Mouse (Mus musculus) hindbrain, embryonic 15.5 days (tissue): Measurements from ENCODE around the gene Syngr1. TPM values are rescaled to one million over a fixed set of nuclear protein-coding genes. Genes with fewer than 3 reads are reported as not detected.

Source experiments
- ATAC-seq: fragments of 200-750 bp; cut with Nextera tagmentation; 2 replicates; pipeline ENCODE4 v1.8.0; 2017; ENCODE audit warnings: low read depth, moderate number of reproducible peaks, moderate TSS enrichment; ENCODE audit not compliant: low FRiP score
- H3K27ac ChIP-seq: fragments of 300-500 bp; sonication (generic); replicated peaks from 2 replicates; pipeline ENCODE4 v1.5.1; 2015; ENCODE audit warnings: mild to moderate bottlenecking, inconsistent platforms
- H3K27me3 ChIP-seq: fragments of 300-500 bp; sonication (generic); 2 replicates; pipeline ENCODE4 v1.6.1; 2015; ENCODE audit warnings: control low read depth, inconsistent platforms
- H3K36me3 ChIP-seq: fragments of 300-500 bp; sonication (generic); 2 replicates; pipeline ENCODE4 v1.6.1; 2015; ENCODE audit warnings: control low read depth, inconsistent platforms
- H3K4me1 ChIP-seq: fragments of 300-500 bp; sonication (generic); replicated peaks from 2 replicates; pipeline ENCODE4 v1.6.1; 2015; ENCODE audit warnings: control low read depth, inconsistent platforms
- H3K4me2 ChIP-seq: fragments of 300-500 bp; sonication (generic); 2 replicates; pipeline ENCODE4 v1.6.1; 2015; ENCODE audit warnings: moderate library complexity, mild to moderate bottlenecking, inconsistent platforms
- H3K4me3 ChIP-seq: fragments of 300-500 bp; sonication (generic); 2 replicates; pipeline ENCODE4 v1.5.1; 2015; ENCODE audit warnings: mild to moderate bottlenecking, inconsistent platforms
- H3K9ac ChIP-seq: fragments of 300-500 bp; sonication (generic); 2 replicates; pipeline ENCODE4 v1.6.1; 2015; ENCODE audit warnings: inconsistent platforms
- H3K9me3 ChIP-seq: fragments of 300-500 bp; sonication (generic); 2 replicates; pipeline ENCODE4 v1.6.1; 2016; ENCODE audit warnings: control low read depth, inconsistent platforms
- WGBS: fragments of 180-500 bp; shearing (Covaris S2); methylation state at CpG from one replicate; pipeline ENCODE4 v1.1.7; 2015; 5-methylcytosine and 5-hydroxymethylcytosine counted together
- polyA plus RNA-seq: library from polyadenylated mRNA; unstranded; fragments of >200 nt; fragmentation: Nextera tagmentation; extraction: Ambion mirVana; gene quantifications from 2 replicates; pipeline ENCODE4 v1.2.1, GENCODE M21; 2015

Gene Syngr1
- polyA plus RNA-seq, 1 experiment from 2014 or later = 64.3 TPM

GRCm38 (mm10) chr15:80158001-80158706 lies 67.0 kb downstream of the Syngr1 start:
- Histone ChIP-seq H3K27me3 (no peaks in the 10 kb centered on the region), H3K27ac (no peak overlapping the region), H3K9me3 (no peaks in the 10 kb centered on the region), H3K9ac (no peak overlapping the region), H3K4me1 (no peaks in the 10 kb centered on the region), H3K4me2 (no peak overlapping the region), H3K36me3 (peaks cover 59% of the 10 kb centered on the region), H3K4me3 (no peak overlapping the region)
- WGBS = 80% methylated on average over 5 of the region's 5 CpGs
- no peak for ATAC-seq

- Histone ChIP-seq H3K9ac (no peak overlapping the region), H3K4me3 (no peak overlapping the region), H3K27ac (no peak overlapping the region), H3K4me1 (no peaks in the 10 kb centered on the region), H3K36me3 (peaks cover 53% of the 10 kb centered on the region), H3K4me2 (no peak overlapping the region), H3K27me3 (no peaks in the 10 kb centered on the region), H3K9me3 (no peaks in the 10 kb centered on the region)
- WGBS = 75% methylated on average over 4 of the region's 4 CpGs
- no peak for ATAC-seq
Measured at GRCm38 (mm10) chr15:80158707-80159090, 67.6 kb downstream of the Syngr1 start.

- no peak overlapping the region for H3K4me3 ChIP-seq
- no peak overlapping the region for H3K4me2 ChIP-seq
- H3K27ac ChIP-seq = peak overlapping the region; percentile 27; the same call in 1 of the 2 replicates
- no peak overlapping the region for H3K9ac ChIP-seq
- H3K9me3 ChIP-seq = no peaks in the 10 kb centered on the region
- no peaks in the 10 kb centered on the region for H3K27me3 ChIP-seq
- peaks cover 46% of the 10 kb centered on the region for H3K36me3 ChIP-seq
- no peak for ATAC-seq
- no peaks in the 10 kb centered on the region for H3K4me1 ChIP-seq
- 63% methylated on average over 8 of the region's 8 CpGs for WGBS
Measured at GRCm38 (mm10) chr15:80159286-80159901, 68.3 kb downstream of the Syngr1 start.

- Histone ChIP-seq H3K4me3 (no peak overlapping the region), H3K4me1 (no peaks in the 10 kb centered on the region), H3K9me3 (no peaks in the 10 kb centered on the region), H3K36me3 (peaks cover 44% of the 10 kb centered on the region), H3K4me2 (no peak overlapping the region), H3K9ac (no peak overlapping the region), H3K27me3 (no peaks in the 10 kb centered on the region), H3K27ac (peak overlapping the region; percentile 27; the same call in 1 of the 2 replicates)
- no peak for ATAC-seq
- WGBS = 90% methylated on average over 13 of the region's 13 CpGs
Measured at GRCm38 (mm10) chr15:80160223-80160622, 69.1 kb downstream of the Syngr1 start.

- Histone ChIP-seq H3K4me2 (no peak overlapping the region), H3K9me3 (no peaks in the 10 kb centered on the region), H3K27me3 (no peaks in the 10 kb centered on the region), H3K4me1 (no peaks in the 10 kb centered on the region), H3K27ac (no peak overlapping the region), H3K4me3 (no peak overlapping the region), H3K9ac (no peak overlapping the region), H3K36me3 (peaks cover 39% of the 10 kb centered on the region)
- WGBS = 93% methylated on average over 4 of the region's 4 CpGs
- no peak for ATAC-seq
Measured at GRCm38 (mm10) chr15:80160726-80161125, 69.6 kb downstream of the Syngr1 start.

- no peak overlapping the region for H3K4me2 ChIP-seq
- ATAC-seq = no peak
- no peak overlapping the region for H3K4me3 ChIP-seq
- H3K27me3 ChIP-seq = no peaks in the 10 kb centered on the region
- no peak overlapping the region for H3K27ac ChIP-seq
- no peaks in the 10 kb centered on the region for H3K9me3 ChIP-seq
- no peak overlapping the region for H3K9ac ChIP-seq
- WGBS = 92% methylated on average over 3 of the region's 3 CpGs
- H3K4me1 ChIP-seq = no peaks in the 10 kb centered on the region
- peaks cover 39% of the 10 kb centered on the region for H3K36me3 ChIP-seq
Measured at GRCm38 (mm10) chr15:80161199-80161598, 70.1 kb downstream of the Syngr1 start.

GRCm38 (mm10) chr15:80162401-80162964 lies 71.3 kb downstream of the Syngr1 start:
- Histone ChIP-seq H3K4me3 (no peak overlapping the region), H3K9me3 (no peaks in the 10 kb centered on the region), H3K27ac (no peak overlapping the region), H3K36me3 (peaks cover 37% of the 10 kb centered on the region), H3K4me1 (no peaks in the 10 kb centered on the region), H3K27me3 (no peaks in the 10 kb centered on the region), H3K9ac (no peak overlapping the region), H3K4me2 (no peak overlapping the region)
- ATAC-seq = no peak
- WGBS = 87% methylated on average over 4 of the region's 4 CpGs

- ATAC-seq = no peak
- no peaks in the 10 kb centered on the region for H3K4me1 ChIP-seq
- no peaks in the 10 kb centered on the region for H3K27me3 ChIP-seq
- H3K4me3 ChIP-seq = no peak overlapping the region
- H3K4me2 ChIP-seq = no peak overlapping the region
- H3K9me3 ChIP-seq = no peaks in the 10 kb centered on the region
- 73% methylated on average over 11 of the region's 11 CpGs for WGBS
- H3K27ac ChIP-seq = no peak overlapping the region
- H3K36me3 ChIP-seq = peaks cover 30% of the 10 kb centered on the region
- no peak overlapping the region for H3K9ac ChIP-seq
Measured at GRCm38 (mm10) chr15:80163274-80163673, 72.1 kb downstream of the Syngr1 start.

GRCm38 (mm10) chr15:80163716-80164115 lies 72.6 kb downstream of the Syngr1 start:
- Histone ChIP-seq H3K27ac (no peak overlapping the region), H3K4me3 (no peak overlapping the region)
- 86% methylated on average over 4 of the region's 4 CpGs for WGBS

GRCm38 (mm10) chr15:80165396-80165795 lies 74.3 kb downstream of the Syngr1 start:
- H3K4me2 ChIP-seq = no peak overlapping the region
- H3K4me3 ChIP-seq = no peak overlapping the region
- no peaks in the 10 kb centered on the region for H3K27me3 ChIP-seq
- 62% methylated on average over 5 of the region's 5 CpGs for WGBS
- ATAC-seq = no peak
- H3K27ac ChIP-seq = no peak overlapping the region
- no peaks in the 10 kb centered on the region for H3K9me3 ChIP-seq
- peaks cover 17% of the 10 kb centered on the region; the same call in 1 of the 2 replicates for H3K36me3 ChIP-seq
- H3K4me1 ChIP-seq = no peaks in the 10 kb centered on the region
- H3K9ac ChIP-seq = no peak overlapping the region

More at GRCm38 (mm10) chr15:80163716-80164115, 72.6 kb downstream of the Syngr1 start:
- Histone ChIP-seq H3K27me3 (no peaks in the 10 kb centered on the region), H3K4me1 (no peaks in the 10 kb centered on the region), H3K9ac (no peak overlapping the region), H3K9me3 (no peaks in the 10 kb centered on the region), H3K4me2 (no peak overlapping the region), H3K36me3 (peaks cover 26% of the 10 kb centered on the region; the same call in 1 of the 2 replicates)
- ATAC-seq = no peak
